Mouse (Mus musculus) neural tube, embryonic 10.5 days (tissue): ENCODE data around the gene Lcn4.
A peak's percentile ranks its signal among the peaks of the same experiment; 100 is the strongest.

ENCODE experiments used
- DNase-seq: peaks from one replicate; pipeline ENCODE4 v3.0.0-alpha.2; 2017; ENCODE audit warnings: low spot score; ENCODE audit errors: extremely low spot score

Lcn4 gene

DNA sequence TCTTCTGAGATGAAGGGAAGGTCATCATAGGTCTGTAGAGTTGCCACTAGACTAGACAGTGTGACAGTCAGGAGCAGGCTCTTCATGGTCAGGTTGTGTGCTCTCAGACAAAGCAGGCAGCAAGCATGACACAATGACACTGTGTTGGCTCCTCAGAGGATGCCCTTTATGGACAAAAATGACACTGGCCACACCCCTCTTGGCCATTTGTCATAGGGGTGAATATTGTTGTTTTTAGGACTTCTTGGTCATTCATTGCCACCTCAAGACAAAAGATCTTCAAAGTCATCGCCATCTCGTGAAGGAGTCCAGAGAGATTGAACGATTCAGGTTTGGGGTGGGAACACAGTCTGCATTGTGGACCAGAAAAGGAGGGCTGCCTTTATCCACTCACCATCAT lies at the start of gene Lcn4:
Lcn4 (minus strand) TSS at position 101 of the 400 bp plus-strand sequence.
- no peak for DNase-seq

DNA sequence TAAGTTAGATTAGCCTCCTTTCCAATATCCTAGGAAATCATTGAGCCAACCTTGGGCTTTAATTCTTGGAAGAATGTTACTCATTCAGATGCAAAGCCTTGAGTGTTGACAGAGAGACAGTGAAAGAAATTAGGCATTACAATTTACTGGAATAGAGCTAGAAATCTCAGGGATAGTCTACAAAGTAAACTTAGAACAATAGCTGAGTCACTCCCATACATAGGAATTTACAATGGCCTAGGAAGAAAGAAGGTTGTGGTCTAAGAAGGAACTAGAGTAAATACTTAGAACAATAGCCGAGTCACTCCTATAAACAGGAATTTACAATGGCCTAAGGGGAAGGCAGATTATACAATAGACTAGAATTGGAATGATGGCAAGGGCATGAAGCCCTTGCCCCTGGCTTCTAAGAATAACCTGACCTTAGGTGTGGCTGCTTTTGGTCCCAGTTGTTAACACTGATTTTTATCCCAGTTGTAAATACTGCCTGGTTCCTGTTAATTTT lies 15.1 kb upstream of the Lcn4 start:
- no peak for DNase-seq

DNA sequence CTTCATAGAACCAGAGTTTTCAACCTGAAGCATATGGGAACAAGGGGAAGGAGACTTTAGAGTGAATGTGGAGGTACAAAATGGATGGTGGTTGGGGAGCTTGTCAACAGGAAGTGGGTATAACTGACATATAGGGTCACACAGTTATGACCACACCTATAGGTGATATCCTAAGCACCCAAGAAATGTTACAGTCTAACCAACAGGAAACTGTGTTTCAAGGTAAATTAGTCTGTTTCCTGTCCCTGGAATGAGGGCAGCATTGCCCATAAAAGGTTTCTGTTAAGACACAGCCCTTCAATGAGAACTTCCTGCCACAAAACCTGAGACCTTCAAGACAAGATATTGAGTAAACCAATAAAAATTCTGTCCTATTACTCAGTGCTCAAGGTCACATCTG lies 2.3 kb downstream of the Lcn4 start:
- no peak for DNase-seq

DNA sequence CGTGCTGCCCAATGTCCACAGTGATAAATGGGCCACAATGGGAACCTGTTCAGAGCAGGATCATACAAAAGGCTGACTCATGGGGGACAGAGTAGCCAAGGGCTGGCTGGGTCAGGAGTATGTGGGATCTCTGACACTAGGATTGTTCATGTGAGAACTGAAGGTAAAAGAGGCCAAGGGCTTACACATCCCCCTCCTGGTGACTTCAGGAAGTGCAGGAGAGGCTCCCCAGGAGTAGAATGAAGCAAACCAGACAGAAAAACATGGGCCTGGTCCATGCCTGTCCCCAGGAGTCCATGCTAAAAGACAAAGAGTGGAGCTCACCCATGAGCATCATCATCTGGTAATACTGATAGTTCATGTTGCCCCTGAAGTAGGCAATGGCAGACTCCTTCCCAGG lies 7.5 kb downstream of the Lcn4 start:
- peak; percentile 44 for DNase-seq

DNA sequence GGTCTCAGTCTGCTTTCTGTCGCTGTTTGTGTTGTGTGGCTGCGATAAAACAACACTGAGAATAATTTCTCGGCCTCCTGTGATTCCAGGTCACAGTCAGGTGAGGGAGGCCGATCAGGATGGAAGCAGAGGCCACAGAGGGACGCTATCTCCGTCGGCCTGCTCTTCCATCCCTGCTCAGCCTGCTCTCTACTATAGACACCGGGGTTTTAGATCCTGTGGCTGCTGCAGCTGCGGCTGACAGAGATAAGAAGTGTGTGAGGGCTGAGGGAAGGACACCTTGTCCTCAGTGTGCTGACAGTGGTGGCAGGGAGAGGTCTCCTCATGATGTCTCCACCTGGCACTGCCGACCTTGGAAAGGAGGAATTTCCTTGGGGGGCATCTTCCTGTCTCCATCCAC lies 8.0 kb downstream of the Lcn4 start:
- no peak for DNase-seq

DNA sequence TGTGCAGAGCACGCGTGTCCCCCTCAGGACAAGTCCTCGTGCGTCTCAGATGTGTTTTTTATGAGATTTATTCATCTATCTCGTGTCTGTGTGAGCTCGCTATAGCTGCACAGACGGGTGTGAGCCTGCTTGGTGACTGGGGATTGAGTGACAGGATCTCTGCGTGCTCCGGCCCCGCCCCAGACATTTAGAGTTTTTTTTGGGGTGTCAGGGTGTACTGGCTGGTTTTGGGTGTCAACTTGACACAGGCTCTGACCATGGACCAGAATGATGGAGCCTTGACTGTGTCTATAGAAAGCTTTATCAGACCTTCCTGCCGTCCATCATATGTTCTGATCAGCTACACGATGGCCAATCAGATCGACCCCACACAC lies 8.6 kb downstream of the Lcn4 start:
- no peak for DNase-seq

DNA sequence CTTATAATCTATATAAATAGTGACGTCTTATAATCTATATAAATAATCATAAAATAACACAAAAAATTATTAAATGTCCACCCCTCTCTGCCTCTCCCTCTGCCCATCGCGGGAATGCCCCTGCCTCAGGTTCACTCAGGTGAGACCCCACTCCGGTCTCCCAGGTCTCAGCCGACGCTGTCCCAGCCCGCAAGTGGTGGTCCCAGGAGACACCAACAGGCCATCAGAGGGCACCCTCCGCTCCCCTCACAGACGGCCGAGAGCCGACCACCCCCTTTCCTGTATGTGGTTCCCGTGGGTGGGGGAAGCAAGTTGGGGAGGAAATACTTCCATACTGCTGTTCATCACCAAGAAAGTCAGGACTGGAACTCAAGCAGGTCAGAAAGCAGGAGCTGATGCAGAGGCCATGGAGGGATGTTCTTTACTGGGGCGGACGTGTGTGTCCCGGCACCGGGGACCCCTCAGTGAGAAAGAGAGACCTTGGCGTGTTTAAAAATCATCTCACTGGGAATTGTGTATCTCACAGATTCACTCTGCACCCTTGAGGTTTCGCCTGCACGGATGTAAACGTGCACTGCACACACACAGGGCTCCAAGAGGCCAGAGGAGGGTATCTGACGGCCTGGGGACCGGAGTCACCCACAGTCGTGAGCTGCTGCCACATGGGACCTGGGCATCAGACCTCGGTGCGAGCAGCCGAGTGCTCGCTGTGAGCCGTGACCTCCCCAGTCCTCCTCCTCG lies 9.1 kb downstream of the Lcn4 start:
- DNase-seq: no peak

DNA sequence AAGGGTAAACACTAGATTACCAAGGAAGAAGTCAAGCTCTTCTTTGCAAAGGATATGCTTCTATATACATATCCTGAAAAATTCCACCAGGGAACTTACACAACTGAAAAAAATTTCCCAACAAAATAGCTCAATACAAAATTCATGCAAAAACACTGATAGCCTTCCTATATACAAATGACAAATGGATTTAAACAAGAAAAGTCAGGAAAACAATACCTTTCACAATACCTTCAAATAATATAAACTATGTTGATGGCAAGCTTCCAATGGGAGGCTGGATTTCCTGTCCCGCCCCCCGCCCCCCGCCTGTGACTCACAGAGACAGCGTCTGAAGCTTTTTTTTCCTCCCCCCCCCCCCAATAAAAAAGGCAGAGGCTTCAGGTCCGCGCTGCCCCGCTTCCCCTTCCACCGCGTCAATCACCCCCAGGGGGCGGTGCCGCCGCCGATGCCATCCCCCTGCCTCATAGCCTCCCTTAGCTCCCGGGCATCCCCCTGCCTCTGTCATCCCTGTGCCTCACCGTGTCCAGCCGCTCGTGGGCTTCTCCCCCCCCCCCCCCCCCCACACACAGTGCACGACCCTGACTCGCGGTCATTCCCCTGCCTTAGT lies 9.8 kb downstream of the Lcn4 start:
- DNase-seq: peak; percentile 20

DNA sequence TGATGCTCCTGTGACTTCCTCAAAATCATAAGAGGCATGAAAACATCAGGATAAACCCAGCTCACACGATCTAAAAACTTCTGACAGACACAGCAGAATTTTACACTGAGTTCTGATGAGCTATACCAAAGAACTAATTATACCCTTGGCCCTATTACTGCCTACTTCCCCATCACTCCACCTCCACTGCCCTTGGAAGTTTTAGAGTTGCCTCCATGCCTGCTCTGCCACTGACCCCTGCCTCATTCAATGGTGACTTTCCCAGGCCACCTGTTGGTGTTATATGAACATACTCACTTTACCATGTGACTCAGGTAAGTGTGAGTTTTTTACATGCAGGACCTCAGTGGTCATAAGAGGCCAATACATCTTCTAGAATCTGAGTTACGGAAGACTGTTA lies 13.7 kb downstream of the Lcn4 start:
- no peak for DNase-seq

DNA sequence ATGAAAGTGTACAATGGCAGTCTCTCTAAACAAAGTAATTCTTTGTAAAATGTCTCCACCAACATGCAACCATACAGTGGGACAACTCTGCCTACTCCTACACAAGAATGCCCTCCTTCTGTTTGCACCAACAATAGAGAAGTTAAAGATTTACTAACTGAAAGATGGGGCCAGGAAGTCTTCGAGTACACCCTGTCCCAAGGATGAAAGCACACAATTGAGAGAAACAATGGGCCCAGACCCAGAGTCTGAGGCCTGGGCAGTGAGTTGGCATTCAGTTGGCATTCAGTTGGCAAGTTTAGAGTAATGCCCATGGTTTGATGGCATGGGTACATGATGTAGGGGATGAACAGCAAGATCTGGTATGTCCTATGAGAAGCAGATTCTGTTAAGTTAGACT lies 16.4 kb downstream of the Lcn4 start:
- DNase-seq: no peak

DNA sequence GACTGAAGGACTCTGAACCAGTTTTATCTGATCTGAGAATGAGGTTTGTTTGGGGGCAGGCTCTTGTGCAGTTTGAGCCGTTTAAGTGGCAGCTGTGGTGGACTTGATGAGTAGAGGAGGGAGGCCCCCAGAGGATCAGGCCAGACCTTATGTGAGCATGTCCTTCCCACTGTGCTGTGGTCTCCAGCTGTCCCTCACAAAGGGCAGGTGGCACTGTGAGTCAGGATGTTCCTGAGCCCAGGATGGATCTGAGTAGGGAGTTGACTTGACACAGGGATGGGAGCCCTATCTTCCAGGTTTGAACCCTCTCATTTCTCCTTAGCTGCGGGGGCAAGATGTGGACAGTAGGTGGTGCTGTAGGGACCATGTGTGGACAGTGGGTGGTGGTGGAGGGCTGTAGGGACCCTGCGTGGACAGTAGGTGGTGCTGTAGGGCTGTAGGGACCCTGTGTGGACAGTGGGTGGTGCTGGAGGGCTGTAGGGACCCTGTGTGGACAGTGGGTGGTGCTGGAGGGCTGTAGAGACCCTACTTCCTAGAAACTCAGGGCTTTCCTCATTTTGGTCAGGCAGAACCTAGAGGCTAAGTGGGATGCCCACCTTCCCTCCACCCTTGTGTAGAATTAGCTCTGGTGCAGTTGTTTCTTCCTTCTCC lies 24.3 kb downstream of the Lcn4 start:
- peak; percentile 87 for DNase-seq

DNA sequence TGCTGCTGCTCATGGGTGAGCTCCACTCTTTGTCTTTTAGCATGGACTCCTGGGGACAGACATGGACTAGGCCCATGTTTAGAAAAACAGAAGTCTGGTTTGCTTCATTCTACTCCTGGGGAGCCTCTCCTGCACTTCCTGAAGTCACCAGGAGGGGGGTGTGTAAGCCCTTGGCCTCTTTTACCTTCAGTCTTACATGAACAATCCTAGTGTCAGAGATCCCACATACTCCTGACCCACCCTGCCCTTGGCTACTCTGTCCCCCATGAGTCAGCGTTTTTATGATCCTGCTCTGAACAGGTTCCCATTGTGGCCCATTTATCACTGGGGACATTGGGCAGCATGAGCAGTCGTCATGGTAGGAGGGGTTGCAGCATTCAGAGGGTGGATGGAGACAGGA lies 27.1 kb downstream of the Lcn4 start:
- peak; percentile 61 for DNase-seq

DNA sequence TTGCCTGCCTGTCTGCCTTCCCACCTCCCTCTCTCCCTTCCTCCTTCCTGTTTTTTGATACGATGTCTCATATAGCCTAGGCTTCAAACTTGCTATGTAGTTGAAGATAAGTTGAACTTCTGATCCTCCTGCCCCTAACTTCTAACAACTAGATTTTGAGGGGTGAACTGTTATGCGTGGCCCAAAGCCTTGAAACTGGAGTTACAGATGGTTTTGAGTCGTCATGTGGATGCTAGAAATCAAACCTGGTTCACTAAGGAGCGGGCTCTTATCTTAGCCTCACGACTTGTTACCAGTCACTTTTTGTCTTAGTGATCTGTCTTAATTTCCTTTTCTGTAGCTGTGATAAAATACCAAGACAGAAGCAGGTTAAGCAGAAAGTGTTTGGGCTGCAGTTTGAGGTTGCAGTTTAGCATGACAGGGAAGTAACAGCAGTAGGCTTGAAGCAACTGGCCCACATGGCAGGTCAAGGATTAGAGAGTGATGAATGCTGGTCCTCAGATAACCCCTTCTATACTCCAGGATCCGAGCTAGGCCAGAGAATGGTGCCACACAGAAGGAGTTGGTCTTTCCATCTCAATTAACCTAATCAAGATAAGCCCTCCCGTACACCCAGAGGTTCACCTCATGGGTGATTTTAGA lies 30.0 kb downstream of the Lcn4 start:
- DNase-seq: no peak

DNA sequence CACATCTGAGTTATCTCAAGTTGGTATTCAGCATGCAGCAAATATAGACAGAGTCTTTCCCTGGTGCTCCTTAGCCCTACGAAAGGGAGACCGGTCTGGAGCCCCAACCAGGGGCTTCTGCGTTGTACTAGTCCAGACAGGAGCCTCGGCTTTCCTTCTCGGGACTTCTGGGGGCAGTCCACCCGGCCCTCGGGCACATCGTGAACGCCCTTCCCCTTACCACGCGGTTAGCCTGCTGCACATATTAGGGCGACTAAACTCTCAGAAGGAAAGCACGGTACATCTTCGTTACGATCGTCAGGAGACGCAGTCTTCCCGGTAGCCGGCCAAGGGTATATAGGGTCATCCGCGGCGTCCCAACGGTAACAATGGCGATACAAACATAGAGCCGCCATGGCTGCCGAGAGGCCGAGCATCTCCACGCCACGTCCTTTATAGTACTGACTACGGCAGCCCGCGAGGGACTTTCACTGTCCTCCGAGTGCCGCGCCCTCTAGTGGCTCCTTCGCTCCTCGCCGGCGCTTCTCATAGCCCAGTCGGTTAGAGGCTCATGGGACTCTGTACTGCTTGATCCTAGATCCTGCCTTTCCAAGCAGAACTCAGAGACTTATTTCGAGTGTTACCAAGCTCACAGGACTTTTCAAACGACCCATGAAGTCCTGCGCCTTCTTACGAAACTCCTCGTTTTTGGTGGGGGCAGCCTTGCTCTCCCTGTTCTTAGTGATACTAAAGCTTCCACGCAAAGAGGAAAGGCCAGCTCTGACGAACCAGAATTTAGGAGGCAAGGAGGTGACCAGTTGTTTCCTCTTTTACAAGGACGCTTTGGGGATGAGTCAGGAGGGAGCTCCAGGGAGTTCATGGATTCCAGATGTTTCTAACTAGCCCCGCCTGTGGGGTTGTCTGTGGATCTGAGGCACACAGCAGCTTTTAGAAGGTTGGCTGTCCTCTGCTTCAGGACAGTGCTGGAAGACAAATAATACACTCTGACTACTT lies 30.9 kb downstream of the Lcn4 start:
- peak; percentile 99 for DNase-seq

DNA sequence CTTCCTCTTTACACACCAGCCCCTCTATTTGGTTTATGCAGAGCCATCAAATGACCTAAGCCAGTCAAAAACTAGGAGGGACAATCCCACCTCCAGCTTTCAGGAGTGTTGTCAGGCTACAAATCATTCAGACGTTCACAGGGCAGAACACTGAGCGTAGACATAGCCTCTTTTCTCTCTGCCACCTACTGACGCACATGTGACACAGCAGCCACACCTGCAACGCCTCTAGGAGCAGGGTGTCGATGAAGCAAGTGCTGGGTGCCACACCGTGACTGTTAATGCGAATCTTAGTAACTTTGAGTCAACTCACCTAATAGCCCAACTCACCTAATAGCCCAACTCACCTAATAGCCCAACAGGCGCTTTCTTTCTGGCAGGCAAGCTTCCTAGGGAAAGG lies 32.0 kb downstream of the Lcn4 start:
- no peak for DNase-seq

DNA sequence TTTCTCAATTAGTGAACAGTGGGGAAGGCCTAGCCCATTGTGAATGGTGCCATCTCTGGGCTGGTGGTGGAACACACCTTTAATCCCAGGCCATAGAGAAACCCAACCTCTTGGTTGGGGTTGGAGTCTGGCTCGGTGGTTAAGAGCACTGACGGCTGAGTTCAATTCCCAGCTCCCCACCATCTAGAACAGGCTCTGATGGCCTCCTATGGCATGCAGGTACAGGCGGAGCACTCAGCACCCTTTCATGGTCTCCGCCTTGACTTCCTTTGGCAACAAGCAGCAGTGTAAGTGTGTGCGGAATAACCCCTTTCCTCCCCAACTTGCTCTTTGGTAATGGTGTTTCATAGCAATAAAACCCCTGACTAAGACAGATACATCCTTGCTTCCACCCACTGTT lies 32.5 kb downstream of the Lcn4 start:
- no peak for DNase-seq

DNA sequence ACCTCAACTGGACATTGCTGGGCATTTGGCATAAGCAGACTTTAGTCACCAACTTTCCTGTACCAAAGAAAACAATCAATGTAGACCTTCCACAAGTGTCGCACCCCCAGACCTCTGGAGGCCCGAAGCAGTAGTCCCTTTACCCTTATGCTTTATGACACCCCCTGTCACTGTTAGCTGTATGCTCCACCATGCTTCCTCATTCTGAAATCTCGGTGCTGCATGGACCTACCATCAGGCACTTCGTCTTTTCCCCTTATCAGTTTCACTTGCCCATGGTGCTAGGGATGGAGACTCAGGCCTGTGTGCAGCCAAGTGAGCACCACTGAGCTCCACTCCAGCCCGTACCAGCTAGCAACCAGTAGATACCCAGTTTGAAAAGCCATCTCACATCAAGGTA lies 33.0 kb downstream of the Lcn4 start:
- no peak for DNase-seq

DNA sequence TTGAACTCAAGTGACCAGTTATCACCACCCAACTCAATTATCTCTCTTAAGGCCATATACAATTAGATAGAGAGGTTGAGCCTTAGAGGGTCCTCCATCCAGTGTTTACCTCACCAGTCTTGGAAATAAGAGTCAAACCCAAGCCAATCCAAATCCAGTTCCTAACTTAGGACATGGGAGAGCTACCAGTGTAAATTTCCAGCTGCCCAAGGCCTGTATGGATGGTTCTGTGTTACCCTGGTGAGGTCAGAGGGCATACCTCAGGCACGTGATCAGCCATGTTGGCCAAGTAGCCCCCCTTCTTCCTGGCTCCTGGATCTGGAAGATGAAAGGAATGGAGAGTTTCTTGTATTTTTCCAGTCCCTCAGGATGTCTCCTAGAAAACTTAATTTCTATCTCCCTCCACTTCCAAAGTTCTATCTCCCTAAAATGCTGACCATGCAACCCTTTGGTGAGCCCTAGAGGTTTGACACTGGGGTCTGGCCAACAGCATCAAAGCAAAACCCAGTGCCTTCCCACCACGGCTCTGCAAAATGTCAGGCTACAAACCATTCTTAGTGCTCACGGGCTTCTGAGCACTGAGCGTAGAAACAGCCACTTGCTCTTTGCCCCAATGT lies 33.7 kb downstream of the Lcn4 start:
- no peak for DNase-seq

DNA sequence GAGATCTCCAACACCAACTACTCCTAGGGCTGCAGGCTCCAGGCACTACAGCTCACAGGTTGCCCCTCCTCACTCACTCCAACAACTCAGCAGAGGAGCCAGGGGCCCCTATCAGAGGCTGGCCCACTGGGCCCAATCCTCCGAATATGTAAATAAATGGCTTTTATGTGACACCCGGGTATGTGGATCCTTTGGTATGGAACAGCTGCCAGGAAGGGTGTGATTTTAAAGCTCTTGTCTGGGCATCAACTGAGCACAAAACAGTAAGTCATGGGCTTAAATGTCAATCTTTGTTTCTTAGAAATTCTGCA lies 34.8 kb downstream of the Lcn4 start:
- no peak for DNase-seq

DNA sequence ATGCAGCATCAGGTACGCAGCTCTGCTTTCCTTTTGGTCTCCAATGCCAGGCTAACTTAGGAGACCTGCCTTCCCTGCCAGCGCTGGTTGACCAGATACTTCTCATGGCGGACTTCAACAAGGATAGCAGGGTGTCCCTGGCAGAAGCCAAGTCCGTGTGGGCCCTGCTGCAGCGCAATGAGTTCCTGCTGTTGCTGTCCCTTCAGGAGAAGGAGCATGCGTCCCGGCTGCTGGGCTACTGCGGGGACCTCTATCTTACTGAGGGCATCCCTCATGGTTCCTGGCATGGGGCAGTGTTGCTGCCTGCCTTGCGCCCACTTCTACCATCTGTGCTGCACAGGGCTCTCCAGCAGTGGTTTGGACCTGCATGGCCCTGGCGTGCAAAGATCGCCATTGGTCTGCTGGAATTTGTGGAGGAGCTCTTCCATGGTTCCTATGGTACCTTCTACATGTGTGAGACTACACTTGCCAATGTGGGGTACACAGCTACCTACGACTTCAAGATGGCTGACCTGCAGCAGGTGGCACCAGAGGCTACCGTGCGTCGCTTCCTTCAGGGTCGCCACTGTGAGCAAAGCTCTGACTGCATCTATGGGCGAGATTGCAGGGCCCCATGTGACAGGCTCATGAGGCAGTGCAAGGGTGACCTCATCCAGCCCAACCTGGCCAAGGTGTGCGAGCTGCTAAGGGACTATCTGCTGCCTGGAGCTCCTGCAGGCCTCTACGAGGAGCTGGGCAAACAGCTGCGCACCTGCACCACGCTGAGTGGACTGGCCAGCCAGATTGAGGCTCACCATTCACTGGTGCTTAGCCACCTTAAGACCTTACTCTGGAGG lies 35.4 kb downstream of the Lcn4 start:
- DNase-seq: peak; percentile 38
